Mouse (Mus musculus): ENCODE measurements around the gene Otop3.

- TF ChIP-seq CTCF (IDR thresholded peaks at IDR 0.05) (no peak), EP300 (IDR thresholded peaks at IDR 0.05) (no peak)
Observed at GRCm38 (mm10) chr11:115335223-115335622, 692 bp downstream of the Otop3 start.

Measured in lung, postnatal 0 days (tissue).